Mouse (Mus musculus): ENCODE results near the gene Tubal3. TPM values are rescaled to one million over a fixed set of nuclear protein-coding genes. Genes with fewer than 3 reads are reported as not detected.
"Not testable (repeated sequence)": the region's sequence is repeated elsewhere in the genome, so short reads cannot be mapped to it uniquely, and the experiment has no call there.

Tubal3 gene
- total RNA-seq, 2 experiments from 2014 or later: not detected

GRCm38 (mm10) chr13:3893126-3893734, 24.8 kb upstream of the Tubal3 start:
- no peak; the same call in 1 of the 2 replicates for TF ChIP-seq CTCF (IDR thresholded peaks at IDR 0.05)
- DNase-seq (ENCODE audit: extremely low spot score in 1 of 2, low spot score in 2 of 2): peak; percentile 86 to 92
- peak overlapping the region; percentile 76 for H3K27ac ChIP-seq
- H3K4me3 ChIP-seq: peak overlapping the region; percentile 49
- intact Hi-C loops (cut with DNase I): loop anchor here (2.0 kb wide), 1 partner anchor 118 kb away; no protein-coding TSS in a partner anchor

- no peak for TF ChIP-seq CTCF (IDR thresholded peaks at IDR 0.05)
- Histone ChIP-seq H3K4me3 (no peak overlapping the region), H3K27ac (no peak overlapping the region)
- DNase-seq (ENCODE audit: extremely low spot score in 1 of 2, low spot score in 2 of 2): no peak
- intact Hi-C loops (cut with DNase I): no loop called here
These were observed 23.5 kb upstream of the Tubal3 start for GRCm38 (mm10) chr13:3894549-3894948.

- Histone ChIP-seq H3K27ac (no peak overlapping the region), H3K4me3 (no peak overlapping the region)
- no peak for DNase-seq (ENCODE audit: extremely low spot score in 1 of 2, low spot score in 2 of 2)
- TF ChIP-seq CTCF (IDR thresholded peaks at IDR 0.05): no peak
- intact Hi-C loops (cut with DNase I): loop anchor here (5.0 kb wide), 1 partner anchor 107 kb away; no protein-coding TSS in a partner anchor
These were observed 22.6 kb upstream of the Tubal3 start for GRCm38 (mm10) chr13:3895397-3895980.

- Histone ChIP-seq H3K4me3 (no peak overlapping the region), H3K27ac (no peak overlapping the region)
- DNase-seq (ENCODE audit: extremely low spot score in 1 of 2, low spot score in 2 of 2): no peak
- TF ChIP-seq CTCF (IDR thresholded peaks at IDR 0.05): no peak
- intact Hi-C loops (cut with DNase I): loop anchor here (5.0 kb wide), 1 partner anchor 106 kb away; no protein-coding TSS in a partner anchor
These were observed 22.0 kb upstream of the Tubal3 start for GRCm38 (mm10) chr13:3896032-3896431.

GRCm38 (mm10) chr13:3896913-3897312, 21.2 kb upstream of the Tubal3 start:
- Histone ChIP-seq H3K27ac (no peak overlapping the region), H3K4me3 (no peak overlapping the region)
- peak; percentile 100 for TF ChIP-seq CTCF (IDR thresholded peaks at IDR 0.05)
- intact Hi-C loops (cut with DNase I): loop anchor here (1.0 to 5.0 kb wide), 2 partner anchors 105 to 232 kb away; no protein-coding TSS in a partner anchor
- DNase-seq (ENCODE audit: extremely low spot score in 1 of 2, low spot score in 2 of 2): peak; percentile 74 to 77

GRCm38 (mm10) chr13:3898202-3898601, 19.9 kb upstream of the Tubal3 start:
- not testable (repeated sequence) for H3K27ac ChIP-seq; DNase-seq (ENCODE audit: extremely low spot score in 1 of 2, low spot score in 2 of 2); H3K4me3 ChIP-seq
- intact Hi-C loops (cut with DNase I): loop anchor here (5.0 kb wide), 1 partner anchor 104 kb away; no protein-coding TSS in a partner anchor

GRCm38 (mm10) chr13:3899301-3899700, 18.8 kb upstream of the Tubal3 start:
- Histone ChIP-seq H3K4me3 (no peak overlapping the region), H3K27ac (no peak overlapping the region)
- DNase-seq (ENCODE audit: extremely low spot score in 1 of 2, low spot score in 2 of 2): no peak
- no peak for TF ChIP-seq CTCF (IDR thresholded peaks at IDR 0.05)
- intact Hi-C loops (cut with DNase I): loop anchor here (5.0 kb wide), 1 partner anchor 103 kb away; no protein-coding TSS in a partner anchor

GRCm38 (mm10) chr13:3907151-3907696, 10.8 kb upstream of the Tubal3 start:
- TF ChIP-seq CTCF (IDR thresholded peaks at IDR 0.05): no peak
- intact Hi-C loops (cut with DNase I): no loop called here
- H3K27ac ChIP-seq: no peak overlapping the region
- DNase-seq (ENCODE audit: extremely low spot score in 1 of 2, low spot score in 2 of 2): no peak
- no peak overlapping the region for H3K4me3 ChIP-seq

GRCm38 (mm10) chr13:3908262-3908661, 9.8 kb upstream of the Tubal3 start:
- no peak for TF ChIP-seq CTCF (IDR thresholded peaks at IDR 0.05)
- intact Hi-C loops (cut with DNase I): no loop called here
- Histone ChIP-seq H3K27ac (no peak overlapping the region), H3K4me3 (no peak overlapping the region)
- no peak for DNase-seq (ENCODE audit: extremely low spot score in 1 of 2, low spot score in 2 of 2)

- Histone ChIP-seq H3K4me3 (no peak overlapping the region), H3K27ac (no peak overlapping the region)
- intact Hi-C loops (cut with DNase I): no loop called here
- no peak for DNase-seq (ENCODE audit: extremely low spot score in 1 of 2, low spot score in 2 of 2)
- TF ChIP-seq CTCF (IDR thresholded peaks at IDR 0.05): no peak
These were observed 7.7 kb upstream of the Tubal3 start for GRCm38 (mm10) chr13:3910356-3910755.

- DNase-seq (ENCODE audit: extremely low spot score in 1 of 2, low spot score in 2 of 2): no peak
- no peak overlapping the region for H3K27ac ChIP-seq
- TF ChIP-seq CTCF (IDR thresholded peaks at IDR 0.05): no peak
- H3K4me3 ChIP-seq: no peak overlapping the region
- intact Hi-C loops (cut with DNase I): no loop called here
These were observed 4.6 kb upstream of the Tubal3 start for GRCm38 (mm10) chr13:3913504-3913903.

GRCm38 (mm10) chr13:3924483-3924882, 6.4 kb downstream of the Tubal3 start:
- Histone ChIP-seq H3K4me3 (no peak overlapping the region), H3K27ac (no peak overlapping the region)
- no peak for TF ChIP-seq CTCF (IDR thresholded peaks at IDR 0.05)
- no peak for DNase-seq (ENCODE audit: extremely low spot score in 1 of 2, low spot score in 2 of 2)
- intact Hi-C loops (cut with DNase I): no loop called here
